31 mouse cellular contexts compared by ENCODE assay signal in the genomic region with DNA sequence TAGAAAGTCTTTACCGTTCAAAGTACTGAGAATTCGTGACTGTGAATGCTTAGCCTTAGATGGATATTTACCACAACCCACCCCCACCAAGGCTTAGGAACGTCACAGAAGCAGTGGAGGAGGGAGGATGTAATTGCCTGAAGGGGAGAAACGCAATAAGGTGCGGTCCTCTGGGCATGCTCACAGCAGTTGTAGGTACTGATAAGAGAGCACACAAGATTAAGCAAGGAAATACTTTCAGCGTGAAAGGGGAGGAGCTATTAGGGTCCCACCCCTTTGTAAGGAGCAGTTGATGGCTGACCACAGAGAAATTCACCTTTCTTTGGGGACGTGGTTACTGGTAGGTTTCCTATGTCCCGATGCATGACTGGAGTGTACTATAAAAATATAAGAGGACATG. TPM values are rescaled to one million over a fixed set of nuclear protein-coding genes. Genes with fewer than 3 reads are reported as not detected.
DNase-seq lines count a peak whose midpoint lies in the region; ATAC-seq lines count a peak whose summit lies in the region.
"Had no signal": no experiment of that assay in that cellular context is flagged by ENCODE, and none has a peak within 500 bp of the region (broad histone marks: within the 10 kb centered on the region; RNA-seq: fewer than 3 reads in every experiment).

No protein-coding gene starts in this region.

- no peak overlapping the region for H3K9ac ChIP-seq in liver, embryonic 12.5 days
- H3K9ac ChIP-seq: embryonic facial prominence, embryonic 15.5 days; heart, embryonic 15.5 days; limb, embryonic 15.5 days; lung, embryonic 14.5 days; midbrain, embryonic 13.5 days; neural tube, embryonic 13.5 days had no signal

- H3K27me3 ChIP-seq in megakaryocyte, embryonic 14.5 days (replicated peaks): no peaks in the 10 kb centered on the region
- no peaks in the 10 kb centered on the region for H3K27me3 ChIP-seq in liver, embryonic 12.5 days (replicated peaks)
- H3K27me3 ChIP-seq: embryonic facial prominence, embryonic 15.5 days; heart, embryonic 15.5 days; limb, embryonic 15.5 days; midbrain, embryonic 13.5 days; neural tube, embryonic 13.5 days had no signal

- H3K36me3 ChIP-seq in megakaryocyte, embryonic 14.5 days (replicated peaks; ENCODE audit: low read length): no peaks in the 10 kb centered on the region
- no peaks in the 10 kb centered on the region for H3K36me3 ChIP-seq in liver, embryonic 12.5 days
- H3K36me3 ChIP-seq: embryonic facial prominence, embryonic 15.5 days; heart, embryonic 10.5 days; heart, embryonic 15.5 days; limb, embryonic 10.5 days; limb, embryonic 15.5 days; midbrain, embryonic 13.5 days; neural tube, embryonic 13.5 days had no signal

- peak overlapping the region; percentile 28 for H3K4me2 ChIP-seq in liver, embryonic 12.5 days
- H3K4me2 ChIP-seq: embryonic facial prominence, embryonic 15.5 days; heart, embryonic 15.5 days; limb, embryonic 15.5 days; lung, embryonic 14.5 days; midbrain, embryonic 13.5 days; neural tube, embryonic 13.5 days had no signal

- H3K9me3 ChIP-seq in megakaryocyte, embryonic 14.5 days: no peaks in the 10 kb centered on the region
- H3K9me3 ChIP-seq in liver, embryonic 12.5 days (replicated peaks): no peaks in the 10 kb centered on the region
- H3K9me3 ChIP-seq: embryonic facial prominence, embryonic 15.5 days; heart, embryonic 10.5 days; heart, embryonic 15.5 days; limb, embryonic 10.5 days; limb, embryonic 15.5 days; midbrain, embryonic 13.5 days; neural tube, embryonic 13.5 days had no signal

- WGBS in liver, embryonic 12.5 days (ENCODE audit: insufficient replicate concordance): 33% methylated on average over 8 of the region's 8 CpGs

- no peak for ATAC-seq in megakaryocyte, adult 5-6 weeks (ENCODE audit: poor library complexity, severe bottlenecking)
- peak; percentile 79 for ATAC-seq in liver, embryonic 12.5 days
- ATAC-seq in megakaryocyte-erythroid progenitor cell, adult 5-6 weeks (replicated peaks; ENCODE audit: low FRiP score, low TSS enrichment, poor library complexity, severe bottlenecking): peak; percentile 89
- ATAC-seq: forebrain, embryonic 14.5 days; intestine, embryonic 16.5 days; midbrain, embryonic 13.5 days had no signal

- peak overlapping the region; percentile 25 for H3K4me3 ChIP-seq in megakaryocyte, embryonic 14.5 days (replicated peaks)
- H3K4me3 ChIP-seq in liver, embryonic 12.5 days: no peak overlapping the region
- H3K4me3 ChIP-seq: embryonic facial prominence, embryonic 15.5 days; heart, embryonic 10.5 days; heart, embryonic 15.5 days; limb, embryonic 10.5 days; limb, embryonic 15.5 days; midbrain, embryonic 13.5 days; neural tube, embryonic 13.5 days had no signal

- DNase-seq in c-Kit-positive CD71-positive TER-119-negative erythroid progenitor cells, embryonic 14.5 days (ENCODE audit: low read depth): peak; percentile 33
- DNase-seq in cerebellum, adult 11 months: no peak
- no peak for DNase-seq in left cerebral cortex, adult 8-10 months (ENCODE audit: low spot score in 2 of 2)
- no peak for DNase-seq in left cerebral cortex, adult 11 months (ENCODE audit: low spot score)
- DNase-seq: adrenal gland, postnatal 10 days; cerebellum, adult 2 months; cerebellum, postnatal 14 days; gastrocnemius, postnatal 25 days; heart, adult 11 months; kidney, adult 8-10 months; kidney, postnatal 4 days; lung, embryonic 14.5 days; lung, postnatal 14 days; right cerebral cortex, postnatal 14 days; thymus, adult 2 months; thymus, postnatal 4 days had no signal

- no peak overlapping the region for H3K27ac ChIP-seq in liver, embryonic 12.5 days
- H3K27ac ChIP-seq: embryonic facial prominence, embryonic 15.5 days; heart, embryonic 10.5 days; heart, embryonic 15.5 days; kidney, postnatal 0 days; limb, embryonic 10.5 days; limb, embryonic 15.5 days; midbrain, embryonic 13.5 days; neural tube, embryonic 13.5 days had no signal

- peaks cover 10% of the 10 kb centered on the region for H3K4me1 ChIP-seq in megakaryocyte, embryonic 14.5 days
- peaks cover 8% of the 10 kb centered on the region for H3K4me1 ChIP-seq in liver, embryonic 12.5 days
- H3K4me1 ChIP-seq: embryonic facial prominence, embryonic 15.5 days; heart, embryonic 10.5 days; heart, embryonic 15.5 days; limb, embryonic 10.5 days; limb, embryonic 15.5 days; midbrain, embryonic 13.5 days; neural tube, embryonic 13.5 days had no signal

RNA-seq across cellular contexts. Expression of a gene that starts 22.2 kb away (rescaled TPM):
- polyA plus RNA-seq in megakaryocyte, embryonic 14.5 days (2012; ENCODE audit: insufficient read depth, low replicate concordance): not detected in 2 replicates
- total RNA-seq in megakaryocyte, adult 5-6 weeks (2015): 0.66 and 0.89 TPM in 2 replicates
- 0.20 and 0.33 TPM in 2 replicates for total RNA-seq in megakaryocyte, adult 5-6 weeks (2017)
- 0.50 and 0.66 TPM in 2 replicates for polyA plus RNA-seq in liver, embryonic 12.5 days (2016; fragmentation: Nextera tagmentation; extraction: Ambion mirVana)
- 1.1 and 1.7 TPM in 2 replicates for total RNA-seq in megakaryocyte-erythroid progenitor cell, adult 5-6 weeks (2014; fragmentation: Nextera tagmentation)
- 0.47 and 2.1 TPM in 2 replicates for total RNA-seq in megakaryocyte-erythroid progenitor cell, adult 5-6 weeks (2017)
- total RNA-seq in left cerebral cortex, adult 8-10 months (2022): 1 to 10 TPM; 1.1 to 1.5 (median 1.5) TPM
- polyA plus RNA-seq: small intestine, adult 2 months had no signal

RNA-seq across cellular contexts. Expression of a gene that starts 22.5 kb away (rescaled TPM):
- polyA plus RNA-seq in megakaryocyte, embryonic 14.5 days (2012; ENCODE audit: insufficient read depth, low replicate concordance): 6.8 and 25.8 TPM in 2 replicates
- total RNA-seq in megakaryocyte, adult 5-6 weeks (2015): 0.89 and 1.6 TPM in 2 replicates
- 0.33 and 1.1 TPM in 2 replicates for total RNA-seq in megakaryocyte, adult 5-6 weeks (2017)
- 0.25 and 0.69 TPM in 2 replicates for polyA plus RNA-seq in liver, embryonic 12.5 days (2016; fragmentation: Nextera tagmentation; extraction: Ambion mirVana)
- total RNA-seq in megakaryocyte-erythroid progenitor cell, adult 5-6 weeks (2014; fragmentation: Nextera tagmentation): 1.6 and 3.4 TPM in 2 replicates
- 0.56 and 1.6 TPM in 2 replicates for total RNA-seq in megakaryocyte-erythroid progenitor cell, adult 5-6 weeks (2017)
- total RNA-seq in left cerebral cortex, adult 8-10 months (2022): under 1 TPM; 0.62 to 0.91 (median 0.80) TPM
- polyA plus RNA-seq: small intestine, adult 2 months had no signal
